Mouse (Mus musculus) spleen, adult 2 months (tissue): ENCODE measurements around the gene Srrd.

Source experiments
- CTCF ChIP-seq: fragments of 200-500 bp; IDR thresholded peaks from 2 replicates; pipeline ENCODE4 v1.5.1; 2011; ENCODE audit warnings: mild to moderate bottlenecking, inconsistent platforms; ENCODE audit not compliant: insufficient read depth, insufficient read length, insufficient replicate concordance; ENCODE audit errors: extremely low read depth
- POLR2A ChIP-seq: fragments of 200-500 bp; IDR thresholded peaks from 2 replicates; pipeline ENCODE4 v1.6.1; 2011; ENCODE audit warnings: low read depth, low read length, inconsistent platforms

DNA sequence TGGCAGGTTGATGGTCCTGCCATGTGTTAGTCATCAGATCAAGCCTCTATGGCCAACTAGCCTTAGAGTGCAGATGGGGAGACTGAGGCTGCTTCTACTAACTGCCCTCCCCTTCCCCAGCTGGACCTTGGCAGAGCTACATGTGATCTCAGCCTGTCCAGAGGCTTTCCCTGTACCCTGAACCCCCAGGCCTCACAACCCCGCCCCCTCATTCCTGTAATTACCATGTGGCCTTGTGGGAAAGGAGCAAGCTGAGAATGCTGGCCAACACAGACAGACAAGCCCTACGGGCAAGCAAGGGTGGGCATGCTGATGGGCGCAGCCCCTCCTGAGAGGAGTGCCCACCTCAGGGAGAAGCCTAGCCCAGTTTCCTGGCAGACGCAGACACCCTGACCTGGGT, 48.1 kb downstream of the Srrd start:
- TF ChIP-seq CTCF (no peak), POLR2A (no peak)
